Mouse (Mus musculus) stomach, postnatal 0 days (tissue): ENCODE data around the gene Pno1.

Experiments
- CTCF ChIP-seq: IDR thresholded peaks from 2 replicates; pipeline ENCODE4 v1.5.1; 2016; ENCODE audit warnings: antibody characterized with exemption, low read depth, mild to moderate bottlenecking, moderate library complexity
- EP300 ChIP-seq: optimal IDR thresholded peaks from 2 replicates; pipeline ENCODE3; 2016; ENCODE audit warnings: antibody characterized with exemption

- TF ChIP-seq CTCF (no peak), EP300 (no peak)
Measured at GRCm38 (mm10) chr11:17180753-17181152, 30.6 kb downstream of the Pno1 start.
